Mouse (Mus musculus): ENCODE measurements around the gene Chrnb1.

Gene Chrnb1

DNA sequence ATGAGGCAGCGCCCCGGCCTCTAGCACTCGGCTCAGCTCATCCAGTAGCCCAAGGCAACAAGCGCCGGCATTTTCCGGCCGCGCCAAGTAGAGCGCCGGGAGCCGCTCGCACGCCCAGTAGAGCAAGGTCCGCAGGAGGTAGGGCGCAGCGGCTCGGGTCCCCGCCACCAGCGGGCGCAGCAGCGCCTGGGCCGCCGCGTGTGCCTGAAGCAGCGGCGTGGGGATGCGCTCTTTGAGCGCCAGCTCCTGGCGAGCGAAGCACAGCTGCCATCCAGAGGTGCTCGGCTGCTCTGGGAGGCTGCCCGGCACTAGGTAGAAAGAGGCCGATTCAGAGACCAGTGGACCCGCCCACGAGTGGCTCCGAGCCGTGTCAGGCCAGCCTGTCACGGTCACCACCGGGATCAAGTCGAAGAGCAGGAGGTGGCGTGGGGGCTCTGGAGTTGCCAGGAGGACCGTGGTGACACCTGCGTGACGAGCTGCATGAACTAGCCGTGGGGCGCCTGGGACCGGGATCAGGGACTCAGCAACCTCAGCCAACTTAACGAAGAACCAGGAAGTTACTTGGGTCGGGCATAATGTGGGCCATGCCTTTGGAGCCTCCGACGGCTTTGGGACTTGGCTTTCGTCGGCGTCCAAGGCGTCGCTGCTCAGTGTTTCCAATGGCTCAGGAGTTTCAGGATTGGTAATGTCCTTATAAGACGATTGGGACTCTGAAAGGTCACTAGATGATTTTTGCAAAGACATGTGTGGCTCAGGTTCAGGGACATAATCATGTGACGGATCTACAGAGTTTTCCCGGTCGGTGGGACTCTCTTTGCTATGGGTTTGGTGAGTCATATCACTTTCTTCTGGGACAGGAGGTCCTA, 8.3 kb upstream of the Chrnb1 start:
- no peak for DNase-seq

DNA sequence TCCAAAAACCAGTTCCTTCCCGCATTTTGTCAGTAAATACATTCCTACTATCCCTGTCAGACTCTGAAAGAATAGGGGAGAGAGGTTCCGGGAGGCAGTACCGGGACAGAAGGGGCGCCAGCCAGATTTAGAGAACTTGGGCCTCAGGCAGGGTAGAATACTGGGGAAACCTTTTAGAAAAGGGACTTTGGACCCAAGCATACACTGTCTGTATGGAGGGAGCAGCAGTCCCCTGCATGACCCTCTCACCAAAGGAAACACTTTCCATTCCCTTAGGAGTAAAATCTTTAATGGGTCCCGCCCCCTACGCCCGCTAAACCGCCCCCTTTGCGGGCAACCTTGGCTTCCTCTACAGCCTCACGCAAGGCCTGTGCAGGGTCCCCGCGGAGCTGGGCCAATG, 7.6 kb upstream of the Chrnb1 start:
- DNase-seq, result no peak

DNA sequence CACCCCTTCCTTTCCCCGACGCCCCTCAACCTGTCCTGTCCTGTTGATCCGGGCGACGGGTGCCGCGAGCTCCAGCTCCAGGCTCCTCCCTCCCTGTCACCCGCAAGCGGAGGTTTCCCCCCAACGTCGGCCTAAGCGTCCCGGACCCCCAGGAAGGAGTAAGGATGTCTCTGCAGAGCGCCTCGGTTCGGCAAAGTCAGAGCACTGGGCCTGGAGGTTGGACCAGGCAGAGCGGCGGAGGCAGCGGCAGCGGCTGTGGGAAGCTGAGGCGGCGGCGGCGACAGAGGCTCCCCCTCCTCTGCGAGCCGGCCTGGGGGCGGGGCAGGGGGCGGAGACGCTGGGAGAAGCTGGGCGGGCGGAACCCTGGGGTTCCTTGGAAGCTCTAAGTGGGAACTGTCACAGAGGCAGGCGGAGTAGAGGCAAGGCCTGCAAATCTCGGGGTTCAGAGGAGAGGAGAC, 6.9 kb upstream of the Chrnb1 start:
- no peak for DNase-seq

DNA sequence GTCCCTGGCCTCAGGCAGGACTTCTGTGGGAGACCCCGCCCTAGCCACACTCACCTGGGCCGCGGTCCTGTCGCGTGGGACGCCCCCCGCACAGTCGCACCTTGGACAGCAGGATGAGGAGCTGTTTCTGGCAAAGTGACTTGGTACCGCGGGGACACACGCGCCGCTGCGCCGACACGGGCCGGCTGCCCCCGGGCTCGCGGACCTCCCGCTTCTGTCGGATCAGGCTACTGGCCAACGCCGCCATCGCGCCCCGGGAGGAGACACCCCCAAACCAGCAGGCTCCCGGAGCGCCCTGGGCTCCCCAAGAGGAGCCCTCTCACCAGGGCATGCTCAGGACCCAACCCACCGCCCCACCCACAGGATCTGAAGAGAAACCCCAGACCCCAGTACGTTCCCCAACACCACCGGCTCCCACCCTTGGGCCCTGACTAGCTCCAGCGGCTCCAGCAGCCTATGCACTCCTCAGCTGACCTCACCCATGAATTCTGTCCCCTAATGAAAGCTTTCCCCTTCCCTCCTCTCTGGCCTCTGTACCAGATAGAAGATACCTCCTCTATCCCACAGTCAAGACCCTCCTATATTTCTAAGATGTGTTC, 5.7 kb upstream of the Chrnb1 start, which contains the start of gene Fgf11:
TSS of gene Fgf11 (minus strand) at position 479 of the 599 bp plus-strand sequence.
- no peak for DNase-seq

DNA sequence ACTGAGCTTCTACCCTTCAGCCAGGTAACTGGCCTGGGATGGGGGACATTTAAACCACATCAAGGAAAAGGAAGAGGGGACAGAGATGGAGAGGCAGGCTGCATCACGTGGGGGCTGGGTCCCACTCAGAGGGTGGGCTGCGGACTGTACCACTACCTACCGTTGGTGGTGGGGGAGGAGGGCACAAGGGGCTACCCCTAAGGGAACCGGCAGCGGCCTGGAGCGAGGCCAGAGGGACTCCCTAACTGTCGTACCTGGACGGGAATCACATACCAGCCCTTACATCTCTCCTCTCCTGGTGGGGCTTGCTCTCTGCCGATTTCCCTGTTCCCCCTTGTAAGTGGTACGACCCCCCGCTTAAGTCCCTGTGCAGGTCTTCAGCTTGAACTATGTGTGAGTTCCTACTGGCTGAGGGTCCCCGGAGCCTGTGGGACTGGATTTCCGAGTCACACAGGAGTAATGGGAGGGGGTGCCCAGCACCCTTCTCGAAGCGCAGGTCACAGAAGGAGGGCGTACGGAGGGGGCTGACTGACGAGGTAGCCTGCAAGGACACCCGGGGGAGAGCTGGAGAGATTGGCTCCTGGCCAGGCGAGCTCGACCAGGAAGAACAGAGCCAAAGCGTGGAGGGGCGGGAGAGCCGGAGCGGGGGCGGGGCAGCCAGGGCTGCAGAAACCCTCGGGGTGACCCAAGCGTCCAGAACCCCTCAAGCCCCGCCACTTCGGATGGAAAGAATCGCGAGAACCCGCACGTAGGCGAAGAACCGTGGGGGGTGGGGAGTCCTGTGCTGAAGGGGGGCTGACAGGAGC, 4.9 kb upstream of the Chrnb1 start:
- DNase-seq, result no peak

DNA sequence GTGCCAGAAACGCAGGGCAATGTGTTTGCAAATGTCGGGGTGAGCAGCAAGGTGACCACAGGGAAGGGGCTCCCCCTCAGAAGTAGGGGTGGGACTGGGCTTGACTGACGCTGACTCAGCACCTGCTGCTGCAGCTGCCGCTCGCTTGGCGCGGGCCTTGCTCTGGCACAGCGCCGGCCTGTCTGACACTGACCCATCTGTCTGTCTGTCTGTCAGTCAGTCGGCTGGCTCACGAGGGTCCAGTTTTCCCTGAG, 4.3 kb upstream of the Chrnb1 start:
- no peak for DNase-seq

DNA sequence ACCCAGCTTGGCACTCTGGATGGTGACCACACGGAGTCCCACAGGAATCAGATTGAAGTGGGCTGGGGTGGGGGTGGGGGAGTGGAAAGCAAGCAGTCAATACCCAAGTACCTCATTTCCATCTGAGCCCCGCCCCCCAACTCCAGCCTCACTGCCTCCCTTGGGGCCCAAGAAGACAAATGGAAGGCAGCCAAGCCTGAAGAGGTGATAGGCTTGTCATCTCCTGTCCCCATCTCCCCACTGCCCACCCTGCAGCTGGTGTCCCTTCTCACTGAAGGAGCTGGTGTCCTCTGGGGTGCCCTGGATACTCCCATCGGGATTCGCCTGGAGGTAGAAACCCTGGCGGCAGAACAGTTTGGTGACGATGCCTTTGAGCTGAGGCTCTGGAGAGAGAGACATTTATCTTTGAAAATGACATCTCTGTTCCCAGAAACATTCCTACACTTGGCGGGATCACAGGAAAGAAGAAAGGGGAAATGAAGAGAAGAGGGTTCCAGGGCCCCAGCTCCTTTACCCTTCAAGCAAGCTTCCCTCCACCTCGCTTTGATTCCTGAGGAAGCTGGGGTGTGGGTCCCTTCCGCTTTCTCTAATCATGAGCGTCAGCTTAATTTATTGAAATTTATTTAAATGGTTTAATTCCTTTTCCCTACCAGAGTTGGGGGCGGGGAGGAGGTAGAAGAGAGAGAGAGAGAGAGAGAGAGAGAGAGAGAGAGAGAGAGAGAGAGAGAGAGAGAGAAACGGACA, 3.8 kb upstream of the Chrnb1 start:
- DNase-seq, result no peak

DNA sequence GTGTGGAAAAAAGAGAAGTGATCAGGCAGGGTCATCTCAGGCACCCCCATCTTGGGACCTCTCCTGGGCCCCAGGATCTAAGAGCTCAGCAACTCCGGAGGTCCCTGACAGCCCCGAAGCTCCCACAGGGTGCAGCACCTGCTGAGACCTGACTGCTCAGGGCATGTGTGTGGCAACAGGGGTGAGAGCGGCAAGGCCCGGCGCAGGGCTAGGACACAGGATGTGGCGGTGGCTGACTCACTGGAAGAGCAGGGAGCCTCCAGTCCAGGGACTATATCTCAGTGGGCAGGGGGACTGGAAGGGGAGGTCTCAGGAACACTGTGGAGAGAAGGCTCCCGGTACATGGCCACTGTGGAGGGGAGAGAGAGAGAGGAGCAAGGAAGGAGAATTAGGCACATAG, 2.2 kb upstream of the Chrnb1 start:
- no peak for DNase-seq

DNA sequence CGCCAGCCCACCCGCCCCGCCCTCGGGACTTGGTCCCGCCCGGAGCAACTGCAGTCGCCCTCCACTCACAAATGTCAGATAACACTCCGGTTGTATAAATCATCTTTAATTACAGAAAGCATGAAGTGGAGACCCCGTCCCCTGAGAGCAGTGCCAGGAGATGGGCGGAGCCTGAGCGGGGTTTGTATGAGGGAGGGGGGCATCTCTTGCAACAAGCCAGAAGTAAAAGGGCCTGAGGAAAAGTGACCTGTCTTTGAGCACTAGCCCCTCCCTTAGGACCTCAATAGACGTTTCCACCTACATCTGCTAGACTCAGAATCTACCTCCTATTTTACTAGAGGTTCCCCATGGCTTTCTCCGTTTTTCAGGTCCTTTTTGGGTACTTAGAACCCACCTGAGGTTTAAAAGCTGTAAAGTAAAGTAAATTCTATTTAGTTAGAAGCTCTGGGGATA, 266 bp upstream of the Chrnb1 start:
- DNase-seq, result no peak

DNA sequence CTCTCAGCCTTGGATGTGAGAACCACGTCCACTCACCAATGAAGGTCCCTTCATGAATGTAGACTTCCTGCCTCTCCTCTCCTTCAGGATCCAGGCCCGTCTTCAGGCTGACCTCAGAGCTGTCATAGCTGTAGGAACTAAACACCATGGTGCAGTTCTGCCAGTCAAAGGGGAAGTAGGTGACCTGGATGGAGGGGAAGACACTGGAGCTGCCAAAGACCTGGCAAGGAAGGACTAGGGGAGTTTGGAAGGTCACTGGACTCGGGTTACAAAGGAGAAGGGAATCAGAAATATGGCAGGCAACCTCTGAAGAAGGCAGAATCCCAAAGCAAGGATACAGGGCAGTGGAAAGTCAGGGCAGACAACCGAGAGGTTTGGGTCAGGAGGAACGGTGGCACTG, 2.3 kb downstream of the Chrnb1 start:
- no peak for DNase-seq

DNA sequence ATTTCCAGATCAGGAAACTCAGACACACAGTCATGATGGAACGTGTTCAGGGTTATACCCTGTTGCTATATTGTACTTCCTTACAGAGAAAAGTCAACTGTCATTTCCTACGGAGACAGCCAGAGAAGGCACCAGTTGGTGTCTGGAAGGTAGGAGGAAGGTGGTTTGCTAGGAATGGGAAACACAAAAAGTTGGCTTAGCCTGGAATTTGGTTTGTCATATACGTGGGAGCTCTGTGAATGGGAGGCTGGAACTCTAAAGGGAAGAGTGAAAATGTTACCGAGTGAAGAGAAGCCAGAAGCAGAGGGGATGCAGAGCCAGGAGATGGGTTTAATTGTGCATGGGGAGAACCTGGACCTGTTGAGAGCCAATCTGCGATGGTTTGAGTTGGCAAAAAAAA, 4.3 kb downstream of the Chrnb1 start:
- DNase-seq, result no peak

DNA sequence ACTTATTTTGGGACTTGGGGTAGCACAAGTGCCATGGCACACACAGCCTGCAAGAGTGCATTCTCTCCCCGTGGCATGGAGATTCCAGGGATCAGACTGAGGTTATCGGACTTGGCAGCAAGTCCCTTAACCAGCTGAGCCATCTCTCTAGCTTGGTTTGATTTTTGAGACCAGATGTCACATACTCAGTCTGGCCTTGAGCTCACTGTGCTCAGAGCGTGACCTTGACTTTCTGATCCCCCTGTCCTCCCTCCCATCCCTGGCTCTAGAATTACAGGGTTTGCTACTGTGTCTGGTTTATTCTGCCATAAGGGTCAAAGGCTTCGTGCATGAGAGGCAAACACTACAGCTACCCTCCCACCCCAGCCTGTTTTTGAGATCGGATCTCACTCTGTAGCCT, 6.3 kb downstream of the Chrnb1 start:
- no peak for DNase-seq

DNA sequence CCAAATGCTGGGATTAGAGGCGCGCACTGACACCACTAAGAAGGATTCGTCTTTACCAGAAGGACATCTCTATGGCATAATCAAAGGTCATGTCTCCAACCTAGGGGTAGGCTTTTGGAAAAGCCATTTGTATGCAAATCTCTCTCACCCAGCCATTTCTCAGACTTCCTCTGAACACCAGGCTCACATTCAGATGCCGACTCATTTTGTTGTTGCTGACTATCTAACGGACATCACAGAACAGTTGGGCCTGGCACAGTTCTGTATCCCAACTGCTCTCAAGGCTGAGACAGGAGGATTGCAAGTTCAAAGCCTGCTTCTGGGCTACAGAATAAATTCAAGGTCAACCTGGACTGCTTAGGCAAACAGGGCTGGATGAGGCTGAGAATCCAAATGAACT, 8.4 kb downstream of the Chrnb1 start:
- DNase-seq, result no peak

DNA sequence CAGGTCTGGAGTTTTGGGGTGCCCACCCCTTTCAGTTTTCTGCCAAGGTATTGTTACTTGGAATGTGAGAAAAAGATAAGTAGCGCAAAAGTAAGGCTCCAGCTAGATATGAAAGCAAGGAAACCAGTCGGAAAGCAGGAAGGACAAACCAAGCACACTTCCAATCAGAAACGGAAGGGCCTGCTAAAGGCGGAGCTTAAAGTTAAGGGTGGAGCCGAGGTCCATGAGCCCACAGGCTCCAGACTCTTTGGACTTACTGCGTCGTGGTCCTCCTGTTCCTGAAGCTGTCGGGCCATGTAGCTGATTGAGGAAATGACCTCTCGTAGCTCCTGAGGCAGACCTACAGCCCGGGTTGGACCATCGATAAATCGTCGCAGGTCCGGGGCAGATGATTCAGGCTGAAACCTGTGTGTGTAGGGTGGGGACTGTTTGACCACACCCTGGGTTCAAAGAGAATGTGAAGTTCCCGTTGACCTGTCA, 10.9 kb downstream of the Chrnb1 start:
- DNase-seq, result no peak

DNA sequence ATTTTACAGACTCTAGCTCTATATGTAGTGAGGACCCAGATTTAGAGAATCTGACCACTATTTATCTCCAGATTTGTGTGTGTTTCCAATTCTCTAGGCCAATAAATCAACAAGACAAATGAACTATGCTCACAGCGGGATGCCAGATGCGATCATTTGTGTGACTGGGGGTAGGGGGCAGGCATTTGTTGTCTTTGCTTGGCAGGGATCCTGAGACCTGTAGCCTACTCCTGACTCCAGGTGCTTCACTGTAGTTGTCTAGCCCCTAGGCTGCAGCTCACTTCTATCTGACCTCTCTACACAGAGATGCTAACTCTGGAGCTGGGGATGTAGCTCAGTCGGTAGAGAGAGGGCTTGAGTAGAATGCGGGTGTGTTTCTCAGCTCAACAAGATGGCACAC, 13.9 kb downstream of the Chrnb1 start:
- no peak for DNase-seq

DNA sequence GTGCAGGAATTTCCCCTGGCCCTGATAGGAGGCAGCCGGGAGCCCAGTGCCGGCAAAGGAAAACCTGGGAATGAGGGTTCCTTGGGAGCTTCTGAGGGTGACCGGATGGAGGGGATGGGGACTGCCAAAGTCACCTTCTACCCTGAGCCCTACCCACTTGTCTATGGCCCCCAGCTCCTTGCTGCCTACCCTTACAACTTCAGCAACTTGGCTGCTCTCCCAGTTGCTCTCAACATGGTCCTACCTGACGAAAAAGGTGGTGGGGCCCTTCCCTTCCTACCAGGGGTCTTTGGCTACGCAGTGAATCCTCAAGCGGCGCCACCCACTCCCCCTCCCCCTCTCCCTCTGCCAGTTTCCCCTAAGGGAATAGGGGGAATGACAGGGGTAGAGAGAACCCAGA, 16.8 kb downstream of the Chrnb1 start:
- no peak for DNase-seq

DNA sequence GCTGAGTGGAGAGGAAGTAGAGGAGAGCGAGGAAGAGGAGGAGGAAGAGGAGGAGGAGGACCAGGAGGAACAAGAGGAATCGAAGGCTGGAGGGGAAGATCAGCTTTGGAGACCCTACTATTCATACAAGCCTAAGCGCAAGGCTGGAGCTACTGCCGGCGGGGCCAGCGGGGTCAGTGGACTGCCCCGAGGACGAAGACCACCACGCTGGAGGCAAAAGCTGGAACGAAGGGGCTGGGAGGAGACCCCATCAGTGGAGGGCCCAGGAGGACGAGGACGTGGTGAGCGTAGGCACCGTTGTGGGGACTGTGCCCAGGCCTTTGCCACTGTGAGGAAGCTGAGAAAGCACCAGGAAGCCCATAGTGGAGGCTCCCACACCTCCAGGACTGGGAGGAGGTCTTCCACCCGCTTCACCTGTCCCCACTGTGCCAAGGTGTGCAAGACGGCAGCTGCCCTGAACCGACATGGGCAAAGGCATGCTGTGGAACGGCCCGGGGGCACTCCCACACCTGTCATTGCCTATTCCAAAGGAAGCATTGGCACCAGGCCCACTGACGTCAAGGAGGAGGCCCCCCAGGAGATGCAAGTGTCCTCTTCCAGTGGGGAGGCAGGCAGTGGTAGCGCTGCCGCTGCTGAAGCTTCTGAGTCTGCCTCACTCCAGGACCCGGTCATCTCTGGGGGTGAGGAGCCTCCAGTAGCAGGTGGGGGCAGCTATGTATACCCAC, 17.3 kb downstream of the Chrnb1 start:
- no peak for DNase-seq

DNA sequence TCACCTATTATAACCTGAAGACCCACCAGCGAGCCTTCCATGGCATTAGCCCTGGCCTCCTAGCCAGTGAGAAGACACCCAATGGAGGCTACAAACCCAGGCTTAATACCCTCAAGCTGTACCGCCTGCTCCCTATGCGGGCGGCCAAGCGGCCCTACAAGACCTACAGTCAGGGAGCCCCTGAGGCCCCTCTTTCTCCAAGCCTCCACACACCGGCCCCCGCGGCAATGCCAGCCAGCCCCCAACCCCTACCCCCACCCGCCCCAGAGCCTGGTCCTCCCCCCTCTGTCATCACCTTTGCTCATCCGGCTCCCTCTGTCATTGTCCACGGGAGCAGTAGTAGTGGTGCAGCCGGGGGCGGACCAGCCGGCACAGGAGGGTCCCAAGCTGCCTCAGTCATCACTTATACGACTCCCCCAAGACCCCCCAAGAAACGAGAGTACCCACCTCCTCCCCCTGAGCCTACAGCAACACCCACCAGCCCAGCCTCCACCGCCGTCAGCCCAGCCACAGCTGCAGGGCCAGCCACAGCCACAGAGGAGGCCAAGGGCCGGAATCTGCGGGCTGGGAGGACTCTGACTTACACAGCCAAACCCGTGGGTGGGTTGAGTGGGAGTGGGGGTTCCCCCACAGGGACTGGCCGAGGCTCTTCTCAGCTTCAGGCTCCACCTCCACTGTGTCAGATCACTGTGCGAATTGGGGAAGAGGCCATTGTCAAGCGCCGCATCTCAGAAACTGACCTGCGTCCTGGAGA, 18.1 kb downstream of the Chrnb1 start:
- no peak for DNase-seq

DNA sequence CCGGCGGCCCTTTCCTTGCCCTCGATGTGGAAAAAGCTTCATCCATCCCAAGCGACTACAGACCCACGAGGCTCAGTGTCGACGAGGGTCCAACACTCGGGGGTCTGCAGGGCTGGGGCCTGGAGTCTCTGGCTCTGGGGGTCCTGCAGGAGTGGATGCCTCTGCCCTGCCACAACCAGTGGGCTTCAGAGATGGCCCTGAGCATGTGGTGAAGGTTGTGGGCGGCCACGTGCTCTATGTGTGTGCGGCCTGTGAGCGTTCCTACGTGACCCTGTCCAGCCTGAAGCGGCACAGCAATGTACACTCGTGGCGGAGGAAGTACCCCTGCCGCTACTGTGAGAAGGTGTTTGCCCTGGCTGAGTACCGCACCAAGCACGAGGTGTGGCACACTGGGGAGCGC, 19.3 kb downstream of the Chrnb1 start:
- DNase-seq, result no peak

DNA sequence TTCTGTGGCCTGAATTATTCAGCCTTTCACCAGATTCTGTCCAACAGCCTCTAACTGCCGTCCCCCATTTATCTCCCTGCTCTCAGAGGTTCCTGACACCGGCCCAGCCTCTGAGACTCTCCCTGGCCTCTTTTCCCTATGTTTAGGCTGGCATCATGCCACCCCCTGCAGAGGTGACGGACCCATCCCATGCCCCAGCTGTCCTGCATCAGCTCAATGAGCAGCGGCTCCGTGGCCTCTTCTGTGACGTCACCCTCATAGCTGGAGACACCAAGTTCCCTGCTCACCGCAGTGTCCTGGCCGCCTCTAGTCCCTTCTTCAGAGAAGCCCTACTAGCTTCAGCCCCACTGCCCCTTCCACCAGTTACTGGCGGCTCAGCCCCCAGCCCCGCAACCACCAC, 20.0 kb downstream of the Chrnb1 start:
- no peak for DNase-seq

DNA sequence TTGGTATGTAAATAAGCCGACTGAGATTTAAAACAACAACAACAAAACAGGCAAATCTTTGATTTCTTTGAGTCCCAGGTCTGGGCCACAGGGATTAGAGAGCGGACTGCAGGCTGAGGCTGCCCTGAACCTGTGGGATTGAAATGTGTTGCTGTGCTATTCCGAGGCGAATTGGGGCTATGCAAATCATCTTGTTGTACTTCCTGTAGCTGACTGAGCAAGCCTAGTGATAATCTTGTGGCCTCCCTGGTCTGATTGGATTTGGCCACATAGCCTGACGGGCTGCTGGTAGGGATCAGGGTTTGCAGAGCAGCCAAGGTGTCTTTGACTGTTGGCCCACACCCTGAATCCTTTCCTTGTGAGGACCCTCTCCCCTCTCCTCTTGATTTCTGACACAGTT, 20.8 kb downstream of the Chrnb1 start:
- DNase-seq, result no peak

DNA sequence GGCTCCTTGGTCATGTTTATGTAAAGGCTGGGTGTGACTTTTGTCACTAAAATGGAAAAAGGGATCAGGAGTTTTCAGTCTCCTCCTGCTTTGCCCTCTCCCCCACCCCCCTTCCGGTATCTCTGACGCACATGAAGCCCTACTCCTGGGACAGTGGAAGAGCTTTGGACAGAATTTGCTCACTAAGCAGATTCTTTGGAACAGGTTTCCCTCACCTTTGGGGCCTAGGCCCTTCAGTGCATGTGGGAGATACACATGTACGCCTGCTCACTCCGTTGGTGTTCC, 28.2 kb downstream of the Chrnb1 start:
- DNase-seq, result no peak

All from cerebellum, adult 11 months (tissue).